Mouse (Mus musculus) T-helper 1 cell (primary cell): Measurements from ENCODE around the gene Cited1.

Experiments used
- in situ Hi-C: fragments of 300-600 bp; cut with MboI, MseI; formaldehyde crosslinking; loops from one replicate; pipeline ENCODE4 v1.15.1; 2025; ENCODE audit warnings: high pct_unique_total_duplicates

Gene Cited1

DNA sequence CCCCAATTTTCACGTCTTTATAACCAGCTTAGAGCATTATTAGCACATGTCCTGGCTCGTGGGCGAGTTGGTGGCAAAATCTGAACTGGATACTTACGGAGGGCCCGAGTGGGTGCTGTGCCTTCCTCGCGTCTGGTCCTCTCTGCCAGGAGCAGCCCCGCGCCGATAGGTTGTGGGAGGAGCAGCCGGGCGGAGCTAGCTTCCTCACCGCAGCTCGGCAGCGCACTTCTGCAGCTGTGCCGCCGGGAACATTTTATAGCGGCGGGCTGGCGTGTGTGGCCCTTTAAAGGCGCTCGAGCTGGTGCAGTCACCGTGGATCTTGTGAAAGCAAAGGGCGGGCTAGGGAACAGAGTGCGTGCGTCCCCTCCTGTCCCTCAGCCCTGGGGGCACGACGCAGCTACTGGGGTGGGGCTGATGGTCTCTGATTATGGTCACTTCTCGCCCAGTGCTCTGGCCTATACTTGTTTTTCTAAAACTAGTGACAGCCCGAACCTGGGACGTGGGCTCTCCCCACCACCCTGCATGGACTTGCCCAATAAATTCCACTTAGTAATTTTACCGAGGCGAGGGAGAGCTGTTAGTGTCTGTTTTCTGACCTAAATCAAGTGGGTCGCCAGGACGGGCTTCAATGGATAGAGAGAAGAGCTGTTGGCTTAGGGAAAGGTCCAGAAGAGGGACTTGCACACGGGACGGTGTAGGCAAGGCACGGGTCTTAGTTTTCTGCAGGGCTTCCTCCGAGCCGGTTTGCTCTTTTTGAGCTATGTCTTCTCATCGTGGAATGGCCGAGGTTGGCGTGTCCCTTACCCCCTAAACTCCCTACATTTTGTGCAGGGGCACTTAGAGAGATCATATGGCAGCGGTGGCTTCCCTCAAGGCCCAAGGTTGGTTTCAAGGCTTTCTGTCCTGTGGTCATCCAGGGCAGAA, at the start of gene Cited1:
Gene Cited1 (minus strand): TSS at position 245 of the 924 bp plus-strand sequence.
- in situ Hi-C loops = no loop called here

DNA sequence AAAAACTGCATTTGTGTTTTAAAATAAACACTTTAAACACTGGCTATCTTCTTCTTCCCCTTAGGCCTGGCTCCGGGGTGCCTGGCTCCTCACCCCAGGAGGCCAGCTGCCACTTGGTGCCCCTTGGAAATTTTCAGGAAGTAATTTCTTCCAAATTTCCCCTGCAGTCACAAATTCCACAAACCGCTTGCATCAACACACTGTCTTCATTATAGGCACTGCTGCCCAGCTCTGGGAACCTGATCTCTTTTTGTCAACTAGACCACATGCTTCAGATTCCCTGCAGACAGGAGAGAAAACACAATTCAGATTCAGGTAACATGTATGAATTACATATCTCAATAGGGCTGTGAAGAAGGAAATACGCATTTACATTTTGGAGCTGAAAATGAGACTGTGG, 32.9 kb upstream of the Cited1 start:
- in situ Hi-C loops = no loop called here

DNA sequence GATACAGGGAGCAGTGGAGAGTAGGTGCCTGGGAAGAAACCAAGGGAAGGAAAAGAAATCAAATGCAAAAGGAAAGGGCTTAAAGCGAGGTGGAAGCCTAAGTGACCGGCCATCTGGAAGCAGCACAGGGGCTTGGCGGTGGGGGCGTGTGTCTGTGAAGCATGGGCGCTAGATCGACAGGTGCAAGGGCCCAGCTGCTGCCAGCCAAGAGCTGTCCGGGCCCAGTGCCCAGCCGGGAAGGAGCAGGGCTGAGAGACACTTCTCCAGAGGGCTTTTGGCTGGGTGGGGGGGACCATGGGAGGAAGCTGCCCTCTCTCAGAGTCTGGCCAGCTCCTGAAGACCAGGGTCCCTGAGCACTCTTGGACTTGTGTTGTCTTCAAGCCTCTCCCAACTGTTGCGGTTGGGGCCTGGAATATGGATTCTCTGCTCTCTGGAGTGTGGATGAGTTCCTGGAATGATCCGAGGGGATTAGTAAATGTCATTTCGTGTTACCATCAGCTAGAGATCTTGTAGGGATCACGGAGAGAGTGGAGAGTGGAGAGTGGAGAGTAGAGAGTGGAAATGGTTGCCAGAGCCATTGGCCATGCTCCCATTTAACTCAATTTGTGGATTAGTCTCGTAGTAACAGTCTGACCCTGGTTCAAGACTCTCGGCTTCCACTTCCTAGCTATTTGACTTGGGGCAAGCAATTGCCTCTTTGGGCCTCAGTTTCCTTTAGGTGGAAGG, 10.8 kb upstream of the Cited1 start:
- in situ Hi-C loops = no loop called here

DNA sequence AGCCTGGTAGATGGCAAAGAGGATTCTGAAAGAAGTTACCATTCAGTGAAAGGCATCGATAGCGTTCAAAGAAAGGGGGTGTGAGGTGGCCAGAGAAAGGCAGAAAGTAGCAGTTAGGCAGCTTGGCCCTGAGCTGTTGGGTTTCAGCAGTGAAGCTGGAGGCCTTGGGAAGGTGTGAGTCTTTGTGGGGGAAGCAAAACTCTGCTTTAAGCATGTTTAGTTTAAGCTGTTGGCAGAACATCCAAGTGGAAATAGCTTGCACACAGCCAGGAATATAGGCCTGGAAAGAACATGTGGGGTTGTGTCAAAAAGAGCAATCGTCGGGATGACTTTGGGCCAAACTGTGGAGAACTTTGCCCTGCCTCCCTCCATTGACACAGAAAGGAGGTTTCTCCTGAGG, 7.8 kb upstream of the Cited1 start:
- in situ Hi-C loops = loop anchor here (5.0 kb wide), 1 partner anchor 1178 kb away; no protein-coding TSS in a partner anchor

DNA sequence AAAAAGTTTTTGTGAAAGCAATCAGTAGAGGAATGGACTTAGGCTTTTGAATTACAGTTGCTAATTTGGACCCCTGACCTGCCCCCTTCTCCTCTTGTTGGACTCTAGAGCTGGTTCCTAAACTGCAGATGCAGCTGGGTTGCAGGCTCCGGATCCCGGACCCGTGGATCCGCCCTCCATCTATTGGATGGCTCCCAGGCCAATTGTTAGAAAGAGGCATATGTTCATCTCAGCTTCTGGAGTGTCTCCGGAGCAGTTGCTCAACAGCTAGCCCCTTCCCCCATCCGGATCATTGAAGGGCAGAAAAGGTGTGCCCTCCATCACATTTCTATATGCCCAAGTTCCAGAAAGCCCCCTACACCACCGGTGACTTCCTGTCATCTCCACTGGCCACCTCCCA, 1.9 kb upstream of the Cited1 start:
- in situ Hi-C loops = no loop called here

DNA sequence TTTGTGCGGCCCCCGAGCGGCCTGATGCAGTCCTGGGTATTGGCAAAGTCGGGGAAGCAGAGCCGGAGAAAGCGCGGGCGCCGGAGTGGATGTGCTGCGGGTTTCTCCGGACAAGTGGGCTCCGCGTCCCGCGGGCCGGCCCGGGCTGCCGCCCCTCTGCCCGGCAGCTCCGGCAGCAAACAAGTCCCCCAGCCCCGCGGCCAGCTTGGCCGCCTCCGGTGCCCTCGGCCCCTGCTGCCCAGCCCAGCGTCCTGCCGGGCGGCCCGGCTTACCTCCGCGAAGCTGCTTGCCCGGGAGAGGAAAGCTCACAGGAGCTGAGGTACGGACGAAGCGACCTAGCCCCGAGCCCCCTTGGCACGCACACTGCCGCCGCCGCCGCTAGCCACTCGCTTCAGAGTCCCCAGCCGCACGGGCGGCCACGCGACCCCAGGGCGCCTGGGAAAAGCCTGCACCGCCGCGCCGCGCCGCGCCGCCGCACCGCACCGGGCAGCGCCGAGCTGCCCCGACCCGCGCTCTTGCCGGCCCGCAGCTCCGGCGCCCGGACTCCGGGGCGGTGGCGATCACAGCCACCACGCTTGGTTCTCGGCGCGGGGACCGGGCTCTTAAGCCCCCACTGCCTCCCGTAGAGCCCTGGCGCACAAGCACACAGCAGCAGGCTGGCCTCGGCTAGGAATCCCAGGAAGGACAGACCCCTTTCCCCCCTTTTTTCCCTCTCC, 602 bp downstream of the Cited1 start:
- in situ Hi-C loops = no loop called here

DNA sequence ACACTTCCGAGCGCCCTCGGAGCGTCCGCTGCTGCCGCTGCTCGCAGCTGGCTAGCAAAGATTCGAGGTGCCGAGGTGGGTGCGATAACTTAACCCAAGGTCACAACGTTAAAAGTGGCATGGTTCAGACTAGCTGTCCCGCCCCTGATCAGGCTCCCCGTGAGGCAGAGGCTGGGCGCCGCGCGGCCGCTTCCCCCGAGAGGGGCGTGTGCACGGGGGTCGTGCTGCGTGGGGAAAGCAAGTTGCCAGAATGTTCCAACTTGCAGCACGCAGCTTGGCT, 1.1 kb downstream of the Cited1 start:
- in situ Hi-C loops = no loop called here

DNA sequence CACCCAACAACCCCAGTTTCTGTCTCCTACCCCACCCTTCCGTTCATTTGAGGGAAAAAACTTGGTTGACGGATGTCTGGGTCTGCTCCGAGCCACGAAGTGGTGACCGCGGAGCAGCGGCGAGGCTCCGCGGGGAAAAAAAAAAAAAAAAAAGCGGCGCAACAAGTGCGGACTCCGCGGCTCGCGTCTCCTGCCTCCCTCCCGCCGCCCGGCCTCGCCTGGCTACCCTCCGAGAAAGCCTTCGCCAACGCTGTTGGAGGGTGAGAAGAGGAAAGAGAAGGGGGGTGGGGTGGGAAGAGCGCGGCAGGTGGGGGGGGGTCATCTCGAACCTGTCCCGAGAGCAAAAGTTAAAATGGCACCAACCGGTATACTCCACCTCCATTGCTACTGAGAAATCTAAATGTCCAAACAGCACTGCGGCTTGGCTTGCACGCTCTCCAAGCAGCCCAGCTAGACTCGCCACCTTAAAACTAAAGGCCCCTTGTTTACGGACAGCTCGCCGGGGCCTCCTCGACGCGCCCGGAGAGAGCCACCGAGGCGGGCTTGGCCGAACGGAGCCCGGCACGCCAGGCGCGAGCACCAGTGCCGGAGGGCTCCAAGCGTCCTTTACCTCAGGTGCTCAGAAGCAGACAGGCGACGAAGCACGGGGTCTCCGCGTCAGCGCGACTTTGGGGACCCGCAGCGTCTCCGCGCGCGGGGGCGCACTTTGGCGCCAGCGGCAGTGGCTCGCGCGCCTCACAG, 1.7 kb downstream of the Cited1 start:
- in situ Hi-C loops = no loop called here

DNA sequence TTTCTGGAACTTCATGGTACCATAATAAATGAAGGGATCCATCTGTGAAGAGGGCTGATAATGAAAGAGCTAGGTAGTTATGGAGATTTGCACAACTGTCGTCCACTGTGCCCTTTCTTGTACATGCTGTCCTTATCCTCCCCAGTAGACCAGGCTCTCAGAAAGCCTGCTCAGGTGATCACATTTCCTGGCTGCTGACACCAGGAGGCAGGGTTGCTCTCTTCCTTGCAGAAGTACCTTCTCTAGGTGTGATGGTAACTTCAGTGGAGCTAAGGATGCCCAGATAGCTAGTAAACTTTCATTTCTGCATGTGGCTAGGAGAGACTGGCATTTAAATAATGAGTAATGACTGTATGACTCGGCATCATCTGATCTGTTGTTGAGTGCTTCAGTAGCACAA, 7.6 kb downstream of the Cited1 start:
- in situ Hi-C loops = no loop called here

DNA sequence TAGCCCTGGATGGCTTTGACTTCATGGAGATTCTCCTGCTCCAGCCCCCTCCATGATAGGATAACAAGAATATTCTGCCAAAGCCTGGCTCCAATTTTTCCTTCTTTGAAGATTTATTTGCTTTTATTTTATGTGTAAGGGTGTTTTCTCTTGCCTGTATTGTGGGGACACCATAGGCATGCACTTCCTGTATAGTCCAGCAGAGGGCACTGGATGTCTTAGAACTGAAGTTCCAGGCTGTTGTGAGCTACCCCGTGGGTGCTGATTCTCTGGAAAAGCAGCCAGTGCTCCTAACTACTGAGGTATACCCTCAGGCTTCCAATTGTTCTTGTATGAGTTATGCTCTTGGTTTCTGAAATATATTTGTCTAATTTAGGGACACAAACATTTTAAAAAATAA, 32.9 kb downstream of the Cited1 start:
- in situ Hi-C loops = loop anchor here (5.0 kb wide), 1 partner anchor 258 kb away; no protein-coding TSS in a partner anchor

DNA sequence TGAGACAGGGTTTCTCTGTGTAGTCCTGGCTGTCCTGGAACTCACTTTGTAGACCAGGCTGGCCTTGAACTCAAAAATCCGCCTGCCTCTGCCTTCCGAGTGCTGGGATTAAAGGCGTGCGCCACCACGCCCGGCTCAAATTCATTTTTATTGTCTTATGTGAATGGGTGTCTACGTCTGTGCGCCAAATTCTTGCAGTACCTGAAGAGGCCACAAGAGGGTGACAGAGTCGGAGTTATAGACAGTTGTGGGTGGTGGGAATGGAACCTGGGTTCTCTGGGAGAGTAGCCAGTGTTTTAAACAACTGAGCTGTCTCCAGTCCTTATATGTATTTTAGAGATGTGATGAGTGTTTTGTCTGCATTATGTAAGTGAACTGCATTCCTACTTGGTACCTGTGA, 36.6 kb downstream of the Cited1 start:
- in situ Hi-C loops = loop anchor here (5.0 kb wide), 1 partner anchor 262 kb away; no protein-coding TSS in a partner anchor
